Mouse (Mus musculus) kidney, adult 2 months (tissue): ENCODE measurements around the gene Dab2.

Experiments used
- CTCF ChIP-seq: fragments of 200-500 bp; conservative IDR thresholded peaks from 2 replicates; pipeline ENCODE4 v1.5.1; 2011; ENCODE audit warnings: low read depth, mild to moderate bottlenecking, control low read depth, low read length, moderate library complexity, mixed read lengths; ENCODE audit not compliant: insufficient read depth, insufficient read length
- POLR2A ChIP-seq: fragments of 200-500 bp; IDR thresholded peaks from one replicate; pipeline ENCODE4 v1.6.1; 2011; ENCODE audit warnings: low read depth, low read length, control low read depth

DNA sequence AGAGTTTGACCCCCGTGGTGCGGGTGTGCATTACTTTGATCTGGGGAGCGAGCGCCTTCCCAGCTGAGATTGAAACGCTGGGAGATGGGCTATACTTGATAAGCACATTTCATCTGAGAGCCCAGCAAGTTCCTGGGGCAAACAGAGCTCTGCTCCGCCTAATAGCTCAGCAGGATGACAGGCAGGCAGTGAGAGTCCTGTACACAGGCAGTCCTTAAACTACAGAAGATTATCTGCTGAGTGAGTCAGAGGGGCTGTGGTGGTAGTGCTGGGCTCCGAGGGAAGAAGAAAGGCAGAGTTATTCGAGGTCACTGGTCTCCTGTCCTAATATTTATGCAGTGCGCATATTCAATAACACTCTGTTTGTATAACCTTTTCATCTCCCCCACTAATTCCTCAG is 149.3 kb downstream of the Dab2 start:
- TF ChIP-seq CTCF (no peak), POLR2A (no peak)
